Mouse (Mus musculus) forebrain, embryonic 13.5 days (tissue): Measurements from ENCODE around the gene Lenep. TPM values are rescaled to one million over a fixed set of nuclear protein-coding genes. Genes with fewer than 3 reads are reported as not detected.

Source experiments
- ATAC-seq: fragments of 200-750 bp; cut with Nextera tagmentation; 2 replicates; pipeline ENCODE4 v1.8.0; 2017
- H3K27ac ChIP-seq: fragments of 300-500 bp; sonication (generic); 2 replicates; pipeline ENCODE4 v1.5.1; 2015; ENCODE audit warnings: inconsistent platforms, mild to moderate bottlenecking, moderate library complexity
- H3K27me3 ChIP-seq: fragments of 300-500 bp; sonication (generic); 2 replicates; pipeline ENCODE4 v1.6.1; 2015; ENCODE audit warnings: mild to moderate bottlenecking, inconsistent platforms
- H3K36me3 ChIP-seq: fragments of 300-500 bp; sonication (generic); 2 replicates; pipeline ENCODE4 v1.6.1; 2015; ENCODE audit warnings: mild to moderate bottlenecking, inconsistent platforms; ENCODE audit not compliant: poor library complexity, severe bottlenecking
- H3K4me1 ChIP-seq: fragments of 300-500 bp; sonication (generic); 2 replicates; pipeline ENCODE4 v1.6.1; 2015; ENCODE audit warnings: inconsistent platforms
- H3K4me2 ChIP-seq: fragments of 300-500 bp; sonication (generic); 2 replicates; pipeline ENCODE4 v1.6.1; 2015; ENCODE audit warnings: inconsistent platforms, mild to moderate bottlenecking, moderate library complexity
- H3K4me3 ChIP-seq: fragments of 300-500 bp; sonication (generic); 2 replicates; pipeline ENCODE4 v1.5.1; 2015; ENCODE audit warnings: mild to moderate bottlenecking, inconsistent platforms
- H3K9ac ChIP-seq: fragments of 300-500 bp; sonication (generic); 2 replicates; pipeline ENCODE4 v1.6.1; 2015; ENCODE audit warnings: mild to moderate bottlenecking, inconsistent platforms
- H3K9me3 ChIP-seq: fragments of 300-500 bp; sonication (generic); replicated peaks from 2 replicates; pipeline ENCODE4 v1.6.1; 2016; ENCODE audit warnings: inconsistent platforms
- WGBS: fragments of 180-500 bp; shearing (Covaris S2); methylation state at CpG from one replicate; pipeline ENCODE4 v1.1.7; 2015; 5-methylcytosine and 5-hydroxymethylcytosine counted together
- polyA plus RNA-seq: library from polyadenylated mRNA; unstranded; fragments of >200 nt; fragmentation: Nextera tagmentation; extraction: Ambion mirVana; gene quantifications from 2 replicates; pipeline ENCODE4 v1.2.1, GENCODE M21; 2015

The Lenep gene
- polyA plus RNA-seq, 1 experiment from 2014 or later: 0.52 TPM

DNA sequence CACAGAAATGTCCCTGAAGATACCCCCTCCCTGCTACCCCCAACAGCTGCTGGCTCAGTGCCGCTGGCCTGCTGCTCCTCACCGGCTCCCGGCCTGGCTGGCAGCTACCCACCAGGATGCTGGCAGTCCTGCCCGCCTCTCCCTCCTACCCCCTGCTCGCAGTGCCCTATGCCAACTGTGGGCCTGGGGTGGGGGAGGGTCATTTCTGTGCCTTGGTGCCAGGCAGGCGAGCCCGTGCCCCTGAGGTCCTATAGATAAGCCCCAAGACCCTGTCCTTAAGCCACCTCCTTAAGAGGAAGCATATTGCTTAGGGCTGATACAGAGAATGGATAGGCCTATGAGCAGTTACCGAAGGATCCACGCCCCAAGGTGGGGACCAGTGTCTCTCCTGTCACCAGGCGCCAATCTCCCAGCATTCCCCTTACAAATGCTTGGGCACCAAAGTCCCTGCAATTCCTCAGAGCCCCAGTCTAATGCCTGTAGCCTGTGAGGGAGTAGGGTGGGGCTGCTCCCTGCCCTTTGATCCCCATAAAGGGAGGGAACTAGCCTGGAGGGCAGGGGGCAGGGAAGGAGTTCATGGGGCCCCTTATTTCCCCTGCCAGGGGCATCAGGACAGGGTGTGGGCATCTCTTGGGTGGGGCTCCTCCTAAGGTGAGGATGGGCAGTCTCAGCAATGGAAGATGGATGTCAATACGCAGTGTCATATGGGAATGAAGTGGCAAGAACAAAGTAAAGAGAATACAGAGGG lies 14.3 kb downstream of the Lenep start:
- H3K36me3 ChIP-seq: no peaks in the 10 kb centered on the region
- WGBS: 78% methylated on average over 11 of the region's 11 CpGs
- H3K9me3 ChIP-seq: no peaks in the 10 kb centered on the region
- peak; percentile 12; the same call in 1 of the 2 replicates for ATAC-seq
- peaks cover 18% of the 10 kb centered on the region for H3K27me3 ChIP-seq
- H3K4me3 ChIP-seq: no peak overlapping the region
- peaks cover 44% of the 10 kb centered on the region for H3K4me1 ChIP-seq
- H3K27ac ChIP-seq: no peak overlapping the region
- H3K9ac ChIP-seq: no peak overlapping the region
- no peak overlapping the region for H3K4me2 ChIP-seq

DNA sequence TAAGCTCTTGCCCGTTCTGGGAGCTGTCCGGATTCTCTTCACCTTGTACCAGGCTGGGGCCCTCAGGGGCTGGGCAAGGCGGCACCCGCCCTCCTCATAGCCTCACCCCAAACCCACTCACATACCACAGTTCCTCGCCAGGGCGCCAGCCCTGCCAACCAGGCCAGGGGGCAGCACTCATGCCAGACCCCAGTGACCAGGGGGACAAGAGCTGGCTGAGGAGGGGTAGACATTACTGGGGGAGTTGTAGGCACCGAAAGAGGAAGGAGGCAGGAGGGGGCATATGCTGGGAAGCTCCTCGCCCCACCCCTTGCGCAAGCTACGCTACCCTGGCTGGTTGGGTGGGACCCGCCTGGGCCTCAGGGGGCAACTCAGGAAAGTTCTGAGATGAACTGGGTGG lies 15.0 kb downstream of the Lenep start:
- no peak overlapping the region for H3K9ac ChIP-seq
- no peak overlapping the region for H3K4me2 ChIP-seq
- no peaks in the 10 kb centered on the region for H3K36me3 ChIP-seq
- WGBS: 72% methylated on average over 11 of the region's 11 CpGs
- H3K4me1 ChIP-seq: peaks cover 39% of the 10 kb centered on the region
- peaks cover 13% of the 10 kb centered on the region for H3K27me3 ChIP-seq
- no peak overlapping the region for H3K27ac ChIP-seq
- ATAC-seq: no peak
- H3K4me3 ChIP-seq: no peak overlapping the region
- H3K9me3 ChIP-seq: no peaks in the 10 kb centered on the region

DNA sequence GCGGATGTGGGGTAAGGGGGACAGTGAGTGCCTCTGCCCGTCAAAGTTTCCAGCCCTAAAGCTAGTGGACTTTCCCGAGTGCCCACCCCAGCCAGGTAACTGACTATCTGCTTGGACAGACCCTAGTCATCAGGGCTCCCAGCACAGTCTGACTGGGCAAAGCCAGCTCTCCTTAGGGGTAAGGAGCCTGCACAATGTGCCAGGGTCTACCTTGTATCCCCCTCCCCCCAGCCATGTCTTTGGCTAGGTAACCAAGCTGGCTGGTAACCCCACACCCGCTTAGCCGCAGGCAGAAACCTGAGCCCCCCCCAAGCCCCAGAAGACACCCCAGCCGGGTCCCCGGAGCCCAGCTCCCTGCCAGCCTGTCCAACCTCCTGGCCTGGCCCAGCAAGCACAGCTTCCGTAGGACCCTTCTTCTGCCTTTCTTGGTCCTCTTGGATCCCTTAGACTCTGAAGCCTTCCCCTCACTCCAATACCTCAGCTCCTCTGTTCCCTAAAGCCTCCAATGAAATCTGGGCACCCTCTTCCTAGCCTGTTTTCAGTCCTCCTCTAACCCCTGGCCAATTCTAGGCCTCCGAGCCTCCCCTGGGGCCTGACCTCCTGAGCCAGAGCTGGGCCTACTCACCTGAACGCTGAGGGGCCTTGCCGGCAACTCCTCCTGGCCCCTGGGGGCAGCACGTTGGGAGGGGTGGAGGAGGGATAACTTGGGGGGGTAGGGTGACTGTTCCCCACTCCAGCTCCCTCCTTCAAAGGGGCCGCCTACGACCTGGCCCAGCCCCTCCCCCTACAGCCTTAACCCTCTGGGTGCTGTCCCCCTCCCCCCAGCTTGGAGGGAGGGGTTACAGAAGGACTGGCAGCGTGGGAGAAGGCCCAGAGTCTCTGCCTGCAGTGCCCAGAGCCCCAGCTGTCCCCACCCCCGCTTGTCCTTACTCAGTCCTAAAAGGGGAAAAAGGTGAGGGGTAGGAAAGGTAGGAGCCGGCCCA lies 15.9 kb downstream of the Lenep start:
- peaks cover 4% of the 10 kb centered on the region for H3K27me3 ChIP-seq
- no peak overlapping the region for H3K4me3 ChIP-seq
- peaks cover 30% of the 10 kb centered on the region for H3K4me1 ChIP-seq
- WGBS: 56% methylated on average over 17 of the region's 17 CpGs
- H3K9ac ChIP-seq: no peak overlapping the region
- ATAC-seq: no peak
- no peak overlapping the region for H3K27ac ChIP-seq
- H3K36me3 ChIP-seq: no peaks in the 10 kb centered on the region
- H3K4me2 ChIP-seq: no peak overlapping the region
- no peaks in the 10 kb centered on the region for H3K9me3 ChIP-seq

DNA sequence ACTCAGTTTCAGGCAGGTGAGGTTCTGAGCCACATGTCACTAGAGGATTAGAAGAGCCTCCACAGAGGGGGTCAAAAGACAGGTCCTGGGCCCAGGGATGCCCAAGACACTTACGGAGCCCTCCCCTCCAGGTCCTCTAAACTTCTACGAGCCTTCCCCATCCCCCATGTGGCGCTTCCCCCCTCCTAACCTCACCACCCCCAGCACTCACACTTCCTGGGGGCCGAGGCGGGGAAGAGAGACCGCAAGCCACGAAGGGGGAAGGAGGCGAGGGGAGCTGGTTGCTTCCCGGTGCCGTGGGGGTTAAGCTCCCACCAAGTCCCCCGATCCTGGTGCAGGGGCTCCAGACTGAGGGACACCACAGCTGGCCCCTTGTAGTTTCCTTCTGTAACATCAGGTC lies 17.1 kb downstream of the Lenep start:
- Histone ChIP-seq H3K4me2 (no peak overlapping the region), H3K9ac (no peak overlapping the region), H3K27ac (no peak overlapping the region), H3K4me3 (no peak overlapping the region), H3K4me1 (peaks cover 17% of the 10 kb centered on the region), H3K27me3 (0 out of 2 replicates have a peak, but pooled peaks cover 4% of the 10 kb centered on the region), H3K36me3 (no peaks in the 10 kb centered on the region), H3K9me3 (no peaks in the 10 kb centered on the region)
- 35% methylated on average over 11 of the region's 11 CpGs for WGBS
- no peak for ATAC-seq

DNA sequence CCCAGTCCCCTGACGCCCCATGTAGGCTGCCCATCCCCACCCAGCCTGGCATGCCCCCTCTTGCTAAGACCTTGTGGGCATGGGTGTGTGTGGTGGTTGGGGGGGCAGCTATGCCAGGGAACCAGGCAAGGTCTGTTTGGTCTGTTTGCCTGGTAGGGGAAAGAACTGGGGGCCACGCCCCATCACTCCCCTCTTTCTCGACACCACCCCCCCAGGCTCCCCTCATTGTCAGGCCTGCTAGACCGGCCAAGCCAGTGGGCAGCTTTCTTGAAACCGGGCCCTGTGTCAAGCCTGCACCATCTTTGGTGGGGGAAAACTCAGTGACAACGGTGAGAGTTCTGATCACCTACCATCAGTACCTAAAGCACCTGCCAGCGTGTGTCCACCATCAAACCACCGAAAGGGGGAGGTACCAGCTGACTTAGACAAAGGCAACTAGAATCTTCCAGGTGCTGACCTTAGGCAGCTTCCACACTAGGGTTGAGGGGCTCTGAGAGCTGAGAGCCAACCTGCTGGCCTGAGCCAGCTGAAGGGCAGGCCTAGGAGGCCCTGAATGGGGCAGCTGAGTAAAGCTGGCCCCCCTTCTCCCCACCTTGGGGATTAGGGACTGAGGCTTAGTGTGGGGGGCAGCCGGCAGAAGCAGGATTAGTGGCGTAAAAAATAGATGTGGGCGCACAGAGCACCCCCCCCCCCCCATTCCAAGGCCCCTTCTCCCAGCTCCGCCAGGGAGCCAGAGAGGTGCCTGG lies 18.1 kb downstream of the Lenep start:
- WGBS: 50% methylated on average over 11 of the region's 12 CpGs
- Histone ChIP-seq H3K36me3 (no peaks in the 10 kb centered on the region), H3K4me2 (no peak overlapping the region), H3K9ac (no peak overlapping the region), H3K4me1 (peaks cover 11% of the 10 kb centered on the region; the same call in 1 of the 2 replicates), H3K9me3 (no peaks in the 10 kb centered on the region), H3K27me3 (0 out of 2 replicates have a peak, but pooled peaks cover 4% of the 10 kb centered on the region), H3K27ac (no peak overlapping the region), H3K4me3 (no peak overlapping the region)
- ATAC-seq: no peak

DNA sequence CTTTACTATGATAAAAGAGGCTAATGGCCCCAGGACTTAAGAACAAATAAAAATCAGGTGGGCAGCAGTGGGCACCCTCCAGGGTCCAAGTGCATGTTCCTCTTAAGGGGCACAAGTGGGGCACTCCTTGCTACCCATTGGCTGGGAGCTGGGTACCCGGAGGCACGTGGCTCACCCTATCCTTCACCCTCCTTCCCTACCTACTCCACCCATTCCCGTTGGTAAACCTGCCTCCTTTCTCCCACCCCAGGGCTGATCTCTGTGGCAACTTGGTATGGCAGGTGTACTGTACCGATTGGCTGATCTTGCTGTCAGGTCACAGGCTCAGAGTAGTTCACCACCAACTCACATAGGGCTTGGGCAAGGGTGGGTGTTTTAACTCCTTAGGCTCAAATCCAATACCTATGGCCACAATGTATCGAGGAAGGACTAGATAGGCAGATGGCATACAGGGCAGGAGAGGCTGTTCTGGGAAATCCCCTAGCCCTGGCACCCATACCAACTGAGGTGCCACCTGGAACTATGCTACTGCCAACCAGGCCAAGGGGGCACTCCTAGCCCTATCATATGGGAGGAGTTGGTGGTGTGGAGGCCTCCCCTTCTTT lies 18.8 kb downstream of the Lenep start:
- 84% methylated on average over 5 of the region's 5 CpGs for WGBS
- no peak for ATAC-seq

DNA sequence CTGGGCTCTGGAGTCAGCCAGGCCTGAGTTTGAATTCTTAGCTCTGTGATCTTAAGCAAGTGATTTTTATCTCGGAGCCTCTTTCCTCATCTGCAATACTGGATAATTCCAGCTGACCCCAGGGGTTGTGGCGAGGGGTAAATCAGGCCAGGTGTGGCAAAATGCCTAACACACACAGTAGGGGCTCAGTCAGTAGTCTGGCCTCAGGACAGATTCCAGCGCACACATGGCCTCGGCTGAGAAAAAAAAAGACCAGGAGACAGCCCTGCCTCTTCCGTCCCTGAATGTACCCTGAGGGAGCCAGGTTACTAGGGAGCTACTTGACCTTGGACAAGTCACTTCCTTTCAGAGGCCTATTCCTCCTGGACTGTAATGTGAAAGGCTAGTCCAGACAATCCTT lies 19.6 kb downstream of the Lenep start:
- Histone ChIP-seq H3K27me3 (0 out of 2 replicates have a peak, but pooled peaks cover 4% of the 10 kb centered on the region), H3K27ac (no peak overlapping the region), H3K9me3 (no peaks in the 10 kb centered on the region), H3K4me3 (no peak overlapping the region), H3K4me2 (no peak overlapping the region), H3K36me3 (no peaks in the 10 kb centered on the region), H3K4me1 (peaks cover 18% of the 10 kb centered on the region), H3K9ac (no peak overlapping the region)
- ATAC-seq: no peak
- 81% methylated on average over 5 of the region's 5 CpGs for WGBS

More for the DNA sequence above, 18.8 kb downstream of the Lenep start:
- Histone ChIP-seq H3K27ac (no peak overlapping the region), H3K36me3 (no peaks in the 10 kb centered on the region), H3K4me2 (no peak overlapping the region), H3K27me3 (0 out of 2 replicates have a peak, but pooled peaks cover 4% of the 10 kb centered on the region), H3K4me1 (peaks cover 14% of the 10 kb centered on the region), H3K4me3 (no peak overlapping the region), H3K9ac (no peak overlapping the region), H3K9me3 (no peaks in the 10 kb centered on the region)

DNA sequence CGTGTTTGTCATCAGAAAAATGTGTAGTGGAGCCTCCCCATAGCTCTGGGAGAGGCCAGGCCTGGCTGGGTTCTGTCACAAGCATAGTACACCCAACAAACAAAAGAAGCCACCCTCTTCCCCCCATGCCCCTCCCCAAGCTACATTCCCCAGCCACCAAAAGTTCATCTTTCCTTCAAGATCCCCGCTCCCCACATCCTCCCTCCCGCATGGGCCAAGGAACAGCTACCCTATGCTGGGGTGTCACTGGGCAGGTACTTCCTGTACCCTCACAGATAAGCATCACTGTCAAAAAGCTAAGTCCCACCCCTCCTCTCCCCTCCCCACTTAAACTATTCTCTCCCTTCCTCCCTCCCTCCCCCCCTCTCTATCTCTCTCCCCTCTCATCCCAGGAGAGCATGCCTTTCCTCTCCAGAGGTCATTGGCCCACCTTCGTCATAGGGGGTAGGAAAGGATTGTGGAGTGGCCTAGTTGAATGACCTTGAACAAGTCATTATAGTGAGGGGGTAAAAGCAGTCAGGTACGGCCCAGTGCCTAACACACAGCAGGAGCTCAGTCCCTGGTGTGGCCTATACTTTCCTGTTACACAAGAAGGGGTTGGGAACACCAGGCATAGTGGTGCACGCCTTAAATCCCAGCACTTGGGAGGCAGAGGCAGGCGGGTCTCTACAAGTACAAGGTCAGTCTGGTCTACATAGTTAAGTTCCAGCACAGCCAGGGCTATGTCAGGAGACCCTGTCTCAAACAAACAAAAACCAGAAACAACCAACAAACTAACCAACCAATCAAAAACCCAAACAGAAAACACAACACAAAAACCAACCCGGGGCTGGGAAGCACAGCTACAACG lies 20.3 kb downstream of the Lenep start:
- Histone ChIP-seq H3K36me3 (no peaks in the 10 kb centered on the region), H3K9me3 (no peaks in the 10 kb centered on the region), H3K4me3 (no peak overlapping the region), H3K4me2 (no peak overlapping the region), H3K9ac (no peak overlapping the region), H3K4me1 (peaks cover 15% of the 10 kb centered on the region), H3K27ac (no peak overlapping the region), H3K27me3 (0 out of 2 replicates have a peak, but pooled peaks cover 4% of the 10 kb centered on the region)
- WGBS: 85% methylated on average over 9 of the region's 9 CpGs
- ATAC-seq: no peak

DNA sequence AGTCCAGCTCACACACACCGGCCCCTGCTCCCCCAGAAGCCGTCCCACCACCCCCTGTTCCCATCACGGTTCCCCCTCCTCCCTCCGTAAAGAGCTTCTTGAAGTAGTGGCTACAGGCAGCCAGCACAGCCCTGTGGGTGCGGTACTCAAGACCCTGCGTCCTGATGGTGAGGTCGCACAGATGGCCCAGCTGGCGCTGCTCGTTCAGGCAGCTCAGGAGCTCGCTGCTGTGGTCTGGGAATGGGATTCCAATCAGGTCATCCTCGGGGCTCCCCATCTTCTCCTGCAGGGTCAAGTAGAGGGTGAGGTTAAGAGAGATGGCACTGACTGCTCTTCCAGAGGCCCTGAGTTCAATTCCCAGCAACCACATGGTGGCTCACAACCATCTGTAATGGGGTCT lies 21.4 kb downstream of the Lenep start:
- Histone ChIP-seq H3K36me3 (no peaks in the 10 kb centered on the region), H3K27ac (no peak overlapping the region), H3K4me1 (peaks cover 15% of the 10 kb centered on the region), H3K27me3 (0 out of 2 replicates have a peak, but pooled peaks cover 4% of the 10 kb centered on the region), H3K4me2 (no peak overlapping the region), H3K4me3 (no peak overlapping the region), H3K9me3 (no peaks in the 10 kb centered on the region), H3K9ac (no peak overlapping the region)
- WGBS: 82% methylated on average over 11 of the region's 11 CpGs
- ATAC-seq: no peak

DNA sequence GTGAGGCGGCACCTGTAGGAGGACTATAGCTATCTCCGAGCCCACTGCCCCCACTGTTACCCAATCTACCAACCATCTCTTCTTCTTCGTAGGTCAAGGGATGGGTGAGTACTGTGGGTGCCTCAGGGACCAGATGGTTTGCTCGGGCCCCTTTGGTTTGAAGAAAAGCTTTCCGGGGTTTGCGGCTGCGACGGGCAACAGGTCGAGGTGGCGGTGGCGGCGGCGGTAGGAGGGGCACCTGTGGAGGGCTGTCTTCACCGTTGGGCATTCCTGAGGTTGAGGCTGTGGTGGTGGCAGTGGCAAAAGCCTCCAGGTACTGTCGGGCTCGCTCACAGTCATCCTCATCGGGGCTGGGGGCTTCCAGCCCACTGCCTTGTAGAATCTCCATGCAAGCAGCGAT lies 21.9 kb downstream of the Lenep start:
- Histone ChIP-seq H3K9ac (no peak overlapping the region), H3K27ac (no peak overlapping the region), H3K4me3 (no peak overlapping the region), H3K36me3 (no peaks in the 10 kb centered on the region), H3K9me3 (no peaks in the 10 kb centered on the region), H3K4me2 (no peak overlapping the region), H3K27me3 (0 out of 2 replicates have a peak, but pooled peaks cover 4% of the 10 kb centered on the region), H3K4me1 (peaks cover 15% of the 10 kb centered on the region)
- no peak for ATAC-seq
- WGBS: 94% methylated on average over 18 of the region's 18 CpGs

DNA sequence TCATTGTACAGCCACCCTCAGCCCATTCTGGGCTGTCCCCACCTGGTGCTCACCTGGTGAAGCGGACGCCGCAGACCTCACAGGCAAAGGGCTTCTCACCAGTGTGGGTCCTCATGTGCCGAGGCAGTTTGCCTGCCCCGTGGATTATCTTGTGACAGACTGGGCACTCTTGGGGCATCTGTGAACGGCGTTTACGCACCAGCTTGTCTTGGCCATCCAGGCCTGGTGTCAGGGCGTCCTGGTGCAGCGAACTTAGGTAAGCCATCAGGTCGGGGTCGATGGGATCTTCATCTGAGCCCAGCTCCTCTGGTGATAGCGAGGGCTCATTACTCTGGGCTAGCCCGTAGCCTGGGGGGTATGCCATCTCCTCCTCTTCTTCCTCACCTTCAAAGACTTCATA lies 22.3 kb downstream of the Lenep start:
- ATAC-seq: no peak
- WGBS: 95% methylated on average over 14 of the region's 14 CpGs

More for the DNA sequence above, 22.3 kb downstream of the Lenep start:
- H3K27ac ChIP-seq: no peak overlapping the region
- H3K27me3 ChIP-seq: no peaks in the 10 kb centered on the region
- no peak overlapping the region for H3K4me3 ChIP-seq
- peaks cover 15% of the 10 kb centered on the region for H3K4me1 ChIP-seq
- no peak overlapping the region for H3K9ac ChIP-seq
- no peaks in the 10 kb centered on the region for H3K9me3 ChIP-seq
- no peaks in the 10 kb centered on the region for H3K36me3 ChIP-seq
- H3K4me2 ChIP-seq: no peak overlapping the region
